Mouse (Mus musculus): Measurements from ENCODE around the gene Aco1.

GRCm38 (mm10) chr4:40183781-40184180 lies 40.9 kb downstream of the Aco1 start:
- no peak for TF ChIP-seq CTCF (IDR thresholded peaks at IDR 0.05; ENCODE audit: control insufficient read depth, insufficient read depth, insufficient replicate concordance, low read depth, low read length)
- no peak for TF ChIP-seq POLR2A (IDR thresholded peaks at IDR 0.05; ENCODE audit: control insufficient read depth, low read depth, low read length)

All from testis, adult 2 months (tissue).